Mouse (Mus musculus) stomach, embryonic 14.5 days (tissue): Measurements from ENCODE around the gene Poll. TPM values are rescaled to one million over a fixed set of nuclear protein-coding genes. Genes with fewer than 3 reads are reported as not detected.

Experiments
- ATAC-seq: fragments of 200-750 bp; cut with Nextera tagmentation; 2 replicates; pipeline ENCODE4 v1.8.0; 2017; ENCODE audit warnings: low read depth, moderate TSS enrichment; ENCODE audit not compliant: insufficient number of reproducible peaks, insufficient read depth, low FRiP score
- H3K27ac ChIP-seq: fragments of 300-500 bp; sonication (generic); 2 replicates; pipeline ENCODE4 v1.5.1; 2014; ENCODE audit warnings: mild to moderate bottlenecking, low read length, moderate library complexity, mixed read lengths
- H3K27me3 ChIP-seq: fragments of 300-500 bp; sonication (generic); 2 replicates; pipeline ENCODE4 v1.6.1; 2014; ENCODE audit warnings: low read length, control low read depth, mixed read lengths; ENCODE audit not compliant: control insufficient read depth, insufficient read depth
- H3K36me3 ChIP-seq: fragments of 300-500 bp; sonication (generic); 2 replicates; pipeline ENCODE4 v1.6.1; 2014; ENCODE audit warnings: mild to moderate bottlenecking, control low read depth, low read length, moderate library complexity, mixed read lengths; ENCODE audit not compliant: control insufficient read depth, insufficient read depth
- H3K4me1 ChIP-seq: fragments of 300-500 bp; sonication (generic); 2 replicates; pipeline ENCODE4 v1.6.1; 2014; ENCODE audit warnings: low read length, control low read depth, mixed read lengths; ENCODE audit not compliant: control insufficient read depth, insufficient read depth
- H3K4me2 ChIP-seq: fragments of 300-500 bp; sonication (generic); replicated peaks from 2 replicates; pipeline ENCODE4 v1.6.1; 2014; ENCODE audit warnings: low read depth, low read length, control low read depth
- H3K4me3 ChIP-seq: fragments of 300-500 bp; sonication (generic); 2 replicates; pipeline ENCODE4 v1.5.1; 2014; ENCODE audit warnings: low read depth, low read length, control low read depth
- H3K9ac ChIP-seq: fragments of 300-500 bp; sonication (generic); replicated peaks from 2 replicates; pipeline ENCODE4 v1.6.1; 2014; ENCODE audit warnings: low read depth, mild to moderate bottlenecking, control low read depth, low read length, moderate library complexity, mixed read lengths
- H3K9me3 ChIP-seq: fragments of 300-500 bp; sonication (generic); 2 replicates; pipeline ENCODE4 v1.6.1; 2016; ENCODE audit warnings: low read depth, low read length, control low read depth; ENCODE audit not compliant: control insufficient read depth
- WGBS: fragments of 180-500 bp; shearing (Covaris S2); extraction: QIAGEN DNeasy Blood & Tissue Kit; methylation state at CpG from one replicate; pipeline ENCODE4 v1.1.7; 2014; 5-methylcytosine and 5-hydroxymethylcytosine counted together
- polyA plus RNA-seq: library from polyadenylated mRNA; unstranded; fragments of >200 nt; fragmentation: Nextera tagmentation; extraction: Ambion mirVana; gene quantifications from 2 replicates; pipeline ENCODE4 v1.2.1, GENCODE M21; 2014

Poll gene
- polyA plus RNA-seq, 1 experiment from 2014 or later: 12.5 TPM

DNA sequence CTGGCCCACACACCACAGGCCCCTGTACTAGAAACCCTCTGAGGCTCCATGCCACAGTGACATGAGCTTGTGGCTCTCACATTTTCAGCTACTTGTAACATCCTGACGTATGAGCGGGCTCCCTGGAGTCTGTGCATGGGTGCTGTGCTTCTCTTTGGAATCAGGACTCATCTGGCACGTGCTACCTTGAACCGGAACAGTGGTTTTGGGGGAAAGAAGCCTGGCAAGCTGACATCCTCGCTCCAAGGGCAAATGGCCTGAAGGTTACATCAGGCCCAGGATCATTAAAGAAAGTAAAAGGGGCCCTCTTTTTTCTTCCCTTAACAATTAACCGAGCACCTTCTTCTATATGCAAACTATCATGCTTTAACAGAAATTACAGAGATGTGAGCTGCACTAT is 22.8 kb upstream of the Poll start:
- Histone ChIP-seq H3K9ac (no peak overlapping the region), H3K36me3 (peaks cover 13% of the 10 kb centered on the region; the same call in 1 of the 2 replicates), H3K9me3 (no peaks in the 10 kb centered on the region; the same call in 1 of the 2 replicates), H3K4me2 (no peak overlapping the region), H3K27ac (no peak overlapping the region), H3K27me3 (no peaks in the 10 kb centered on the region), H3K4me3 (no peak overlapping the region), H3K4me1 (0 out of 2 replicates have a peak, but pooled peaks cover 2% of the 10 kb centered on the region)
- 88% methylated on average over 6 of the region's 6 CpGs for WGBS
- no peak for ATAC-seq

DNA sequence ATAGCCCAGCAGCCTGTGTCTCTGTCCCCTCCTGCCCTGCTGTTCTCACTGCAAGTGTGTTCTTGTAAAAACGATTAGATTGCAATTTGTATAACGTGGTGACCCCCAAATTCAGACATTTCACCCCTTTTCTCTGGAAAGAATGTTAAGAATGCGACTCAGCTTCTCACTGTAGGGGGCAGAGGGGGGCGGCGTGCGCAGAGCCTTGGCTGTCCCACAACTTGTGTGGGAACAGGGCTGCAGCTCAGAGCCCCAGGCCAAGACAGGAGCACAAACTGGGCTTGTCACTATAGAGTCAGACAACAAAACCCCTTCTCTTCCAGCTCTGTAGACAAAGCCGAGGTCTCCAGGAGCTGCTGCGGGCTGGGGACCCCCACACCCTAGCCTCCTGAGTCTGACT is 21.8 kb upstream of the Poll start:
- Histone ChIP-seq H3K9ac (no peak overlapping the region), H3K27me3 (no peaks in the 10 kb centered on the region), H3K27ac (no peak overlapping the region), H3K4me2 (no peak overlapping the region), H3K4me3 (no peak overlapping the region), H3K36me3 (peaks cover 17% of the 10 kb centered on the region; the same call in 1 of the 2 replicates), H3K9me3 (no peaks in the 10 kb centered on the region; the same call in 1 of the 2 replicates), H3K4me1 (0 out of 2 replicates have a peak, but pooled peaks cover 2% of the 10 kb centered on the region)
- no peak for ATAC-seq
- 21% methylated on average over 8 of the region's 8 CpGs for WGBS

DNA sequence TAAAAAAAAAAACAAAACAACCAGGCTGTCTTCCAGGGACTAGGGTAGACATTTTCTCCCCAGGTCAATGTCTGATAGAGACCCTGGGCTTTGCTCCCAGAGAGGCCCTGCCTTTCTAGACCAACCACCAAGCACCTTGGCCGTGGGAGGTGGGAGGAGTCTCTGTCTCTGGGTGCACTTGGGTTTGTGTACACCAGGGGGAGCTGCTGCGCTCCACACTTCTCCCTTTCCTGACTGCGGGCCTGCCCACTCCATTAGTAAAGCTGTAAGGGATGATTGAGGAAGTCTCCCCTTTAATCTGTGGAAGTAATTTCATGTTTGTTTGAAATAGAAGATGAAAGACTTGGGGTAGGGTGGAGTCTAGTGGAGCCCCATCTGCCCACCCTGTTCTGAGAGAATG is 20.9 kb upstream of the Poll start:
- Histone ChIP-seq H3K9me3 (no peaks in the 10 kb centered on the region; the same call in 1 of the 2 replicates), H3K9ac (no peak overlapping the region), H3K4me3 (no peak overlapping the region), H3K36me3 (peaks cover 17% of the 10 kb centered on the region; the same call in 1 of the 2 replicates), H3K4me1 (peaks cover 6% of the 10 kb centered on the region), H3K4me2 (no peak overlapping the region), H3K27me3 (no peaks in the 10 kb centered on the region), H3K27ac (no peak overlapping the region)
- ATAC-seq: no peak
- 59% methylated on average over 3 of the region's 3 CpGs for WGBS

DNA sequence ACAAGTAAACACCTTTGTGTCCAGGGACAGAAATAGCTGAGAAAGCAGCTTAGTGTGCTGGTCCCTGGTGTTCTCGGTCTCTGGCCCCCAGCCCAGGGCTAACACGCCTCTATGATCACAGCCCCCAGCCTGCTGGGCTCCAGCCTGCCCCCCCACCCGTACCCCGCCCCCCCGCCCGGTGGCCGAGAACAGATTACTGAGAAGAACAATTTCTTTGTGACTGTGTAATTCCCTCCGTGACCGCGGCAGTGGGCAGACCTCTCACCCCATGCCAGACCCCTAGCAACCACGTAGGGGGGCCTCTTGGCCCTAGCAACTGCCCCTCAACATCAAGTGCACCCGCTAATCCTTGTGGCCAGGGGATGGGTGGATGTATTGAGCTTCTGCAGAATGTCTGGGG is 19.9 kb upstream of the Poll start:
- H3K9ac ChIP-seq: no peak overlapping the region
- peaks cover 17% of the 10 kb centered on the region for H3K4me1 ChIP-seq
- no peak for ATAC-seq
- no peak overlapping the region for H3K4me2 ChIP-seq
- no peaks in the 10 kb centered on the region; the same call in 1 of the 2 replicates for H3K9me3 ChIP-seq
- WGBS: 79% methylated on average over 12 of the region's 12 CpGs
- no peak overlapping the region for H3K4me3 ChIP-seq
- no peaks in the 10 kb centered on the region for H3K27me3 ChIP-seq
- H3K36me3 ChIP-seq: peaks cover 17% of the 10 kb centered on the region; the same call in 1 of the 2 replicates
- H3K27ac ChIP-seq: no peak overlapping the region

DNA sequence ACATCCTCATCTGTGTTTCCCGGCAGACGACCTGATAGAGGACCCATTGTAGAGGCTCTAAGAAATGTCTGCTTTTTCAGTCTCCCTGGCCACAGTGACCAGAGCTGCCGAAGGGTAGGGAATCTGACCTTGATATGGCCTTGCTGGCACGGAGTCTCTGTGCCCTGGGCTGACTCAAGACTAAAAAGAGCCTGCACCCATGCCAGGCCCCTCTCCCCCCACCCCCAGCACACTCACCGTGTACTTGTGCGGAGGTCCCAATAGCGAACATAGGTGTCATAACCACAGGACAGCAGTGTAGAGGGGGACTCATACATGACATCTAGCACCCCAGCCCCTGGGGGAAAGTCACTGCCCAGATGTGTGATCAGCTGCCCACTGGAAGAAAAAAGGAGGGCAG is 19.1 kb upstream of the Poll start:
- Histone ChIP-seq H3K9me3 (no peaks in the 10 kb centered on the region; the same call in 1 of the 2 replicates), H3K4me1 (peaks cover 20% of the 10 kb centered on the region)

DNA sequence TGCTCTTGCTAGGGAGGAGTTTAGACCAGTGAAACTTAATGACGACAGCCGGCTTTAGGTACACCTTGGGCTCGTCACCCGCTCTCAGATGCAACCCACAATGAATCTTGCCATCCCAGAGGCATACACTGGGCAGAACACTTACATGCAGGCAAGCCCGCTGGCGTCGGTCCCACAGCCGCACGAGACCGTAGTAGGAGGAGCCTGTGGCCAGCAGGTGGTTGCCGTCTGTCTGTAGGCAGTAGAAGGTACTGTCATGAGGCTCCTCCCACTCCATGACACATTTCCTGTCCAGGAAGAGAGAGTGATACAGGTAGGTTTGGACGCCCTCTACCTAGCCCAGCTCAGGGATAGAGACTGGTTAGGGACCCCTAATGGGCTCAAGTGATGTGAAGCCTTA is 18.6 kb upstream of the Poll start:
- Histone ChIP-seq H3K4me3 (no peak overlapping the region), H3K9me3 (no peaks in the 10 kb centered on the region; the same call in 1 of the 2 replicates), H3K27me3 (no peaks in the 10 kb centered on the region), H3K4me2 (no peak overlapping the region), H3K4me1 (peaks cover 20% of the 10 kb centered on the region), H3K27ac (no peak overlapping the region), H3K36me3 (peaks cover 17% of the 10 kb centered on the region; the same call in 1 of the 2 replicates), H3K9ac (no peak overlapping the region)
- no peak for ATAC-seq
- 68% methylated on average over 12 of the region's 12 CpGs for WGBS

More for the DNA sequence above, 19.1 kb upstream of the Poll start:
- H3K27ac ChIP-seq: no peak overlapping the region
- H3K36me3 ChIP-seq: peaks cover 17% of the 10 kb centered on the region; the same call in 1 of the 2 replicates
- H3K27me3 ChIP-seq: no peaks in the 10 kb centered on the region
- H3K4me3 ChIP-seq: no peak overlapping the region
- H3K4me2 ChIP-seq: no peak overlapping the region
- no peak for ATAC-seq
- WGBS: 87% methylated on average over 7 of the region's 7 CpGs
- no peak overlapping the region for H3K9ac ChIP-seq

DNA sequence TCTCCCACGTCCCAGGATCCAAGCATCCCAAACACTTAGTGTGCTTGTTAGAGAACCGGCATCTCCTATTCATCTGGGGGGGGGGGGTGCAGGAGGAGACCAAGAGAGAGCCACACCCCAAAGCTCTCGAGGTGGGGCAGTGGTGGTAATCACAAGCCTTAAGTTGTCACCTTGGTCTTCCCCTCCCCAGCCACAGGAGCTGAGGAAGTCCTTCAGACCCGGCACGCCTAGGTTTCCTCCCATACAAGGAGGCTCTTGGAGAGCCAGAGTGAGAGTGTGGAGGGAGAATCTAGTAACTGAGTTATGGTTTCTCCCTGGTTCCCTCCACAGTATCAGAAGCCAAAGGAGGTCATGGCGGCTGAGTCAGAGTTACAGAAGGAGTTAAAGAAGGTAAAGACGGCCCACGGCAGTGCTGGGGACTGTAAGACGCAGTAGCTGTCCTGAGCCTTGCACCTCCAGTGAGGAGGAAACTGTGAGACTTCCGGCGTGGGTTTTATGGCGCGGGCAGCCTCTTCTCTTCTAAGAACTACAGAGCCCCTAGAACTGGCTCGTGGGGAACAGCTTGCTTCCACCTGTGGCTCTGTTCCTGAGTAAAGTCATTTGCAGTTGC is 16.9 kb upstream of the Poll start:
- Histone ChIP-seq H3K9me3 (no peaks in the 10 kb centered on the region; the same call in 1 of the 2 replicates), H3K9ac (no peak overlapping the region), H3K4me3 (no peak overlapping the region), H3K4me2 (no peak overlapping the region), H3K36me3 (peaks cover 17% of the 10 kb centered on the region; the same call in 1 of the 2 replicates), H3K4me1 (peaks cover 18% of the 10 kb centered on the region), H3K27ac (no peak overlapping the region), H3K27me3 (no peaks in the 10 kb centered on the region)
- no peak for ATAC-seq
- 67% methylated on average over 14 of the region's 14 CpGs for WGBS

DNA sequence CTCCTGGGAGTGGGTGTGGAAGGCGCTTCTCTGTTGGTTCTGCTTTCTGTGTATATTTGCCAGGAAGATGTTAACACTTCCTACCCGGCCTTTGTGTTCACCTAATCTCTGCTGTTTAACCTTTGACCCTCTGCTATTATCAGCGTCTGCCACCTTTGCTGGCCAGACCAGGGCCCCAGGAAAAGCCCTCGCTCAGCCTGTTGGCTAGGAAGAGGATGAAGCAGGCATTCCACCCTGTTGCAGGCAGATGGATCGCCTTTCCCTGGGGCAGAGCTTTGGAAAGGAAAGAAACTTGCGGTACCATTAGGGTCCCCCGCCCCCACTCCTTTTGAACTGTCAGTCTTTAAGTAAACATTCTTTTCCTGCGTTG is 15.3 kb upstream of the Poll start:
- Histone ChIP-seq H3K4me1 (peaks cover 18% of the 10 kb centered on the region), H3K4me3 (no peak overlapping the region), H3K9ac (no peak overlapping the region), H3K36me3 (peaks cover 17% of the 10 kb centered on the region; the same call in 1 of the 2 replicates), H3K27ac (peak overlapping the region; percentile 22; the same call in 1 of the 2 replicates), H3K27me3 (no peaks in the 10 kb centered on the region), H3K4me2 (0 out of 2 replicates have a peak overlapping the region, but pooled peaks have one; percentile 6), H3K9me3 (no peaks in the 10 kb centered on the region)
- ATAC-seq: 0 out of 2 replicates have a peak, but pooled peaks have one; percentile 35
- WGBS: 9% methylated on average over 8 of the region's 8 CpGs
